8 mouse cellular contexts compared by ENCODE assay signal in genomic region chr1:64097640-64098287, GRCm38 (mm10). TPM values are rescaled to one million over a fixed set of nuclear protein-coding genes. Genes with fewer than 3 reads are reported as not detected.
DNase-seq lines count a peak whose midpoint lies in the region; ATAC-seq lines count a peak whose summit lies in the region.

No protein-coding gene starts in this region.

- ATAC-seq in heart, embryonic 15.5 days (replicated peaks; ENCODE audit: insufficient number of reproducible peaks, insufficient read depth, low FRiP score, low read depth): no peak
- ATAC-seq in midbrain, embryonic 16.5 days: no peak
- ATAC-seq in frontal cortex, adult (ENCODE audit: low TSS enrichment): no peak

- no peak overlapping the region for H3K4me3 ChIP-seq in heart, embryonic 15.5 days
- no peak overlapping the region for H3K4me3 ChIP-seq in midbrain, embryonic 16.5 days (ENCODE audit: low read depth, low read length)

- H3K4me2 ChIP-seq in heart, embryonic 15.5 days: 0 out of 2 replicates have a peak overlapping the region, but pooled peaks have one; percentile 0
- H3K4me2 ChIP-seq in midbrain, embryonic 16.5 days (ENCODE audit: low read length): no peak overlapping the region

- DNase-seq in kidney, adult 11 months: peak; percentile 39
- no peak for DNase-seq in kidney, adult 8-10 months
- peak; percentile 62 for DNase-seq in kidney, postnatal 10 days
- DNase-seq in natural killer cell, adult 2 months (ENCODE audit: low spot score in 2 of 2): no peak
- no peak for DNase-seq in urinary bladder, postnatal 25 days (ENCODE audit: low spot score)

- H3K27ac ChIP-seq in heart, embryonic 15.5 days: peak overlapping the region; percentile 41
- peak overlapping the region; percentile 22; the same call in 1 of the 2 replicates for H3K27ac ChIP-seq in midbrain, embryonic 16.5 days (ENCODE audit: low read length)

- H3K36me3 ChIP-seq in heart, embryonic 15.5 days: no peaks in the 10 kb centered on the region
- no peaks in the 10 kb centered on the region for H3K36me3 ChIP-seq in midbrain, embryonic 16.5 days (ENCODE audit: control insufficient read depth, insufficient read depth, low read length)

- H3K4me1 ChIP-seq in heart, embryonic 15.5 days (replicated peaks): peaks cover 27% of the 10 kb centered on the region
- H3K4me1 ChIP-seq in midbrain, embryonic 16.5 days (ENCODE audit: control insufficient read depth, insufficient read depth, low read length): peaks cover 25% of the 10 kb centered on the region

- no peaks in the 10 kb centered on the region for H3K27me3 ChIP-seq in heart, embryonic 15.5 days
- no peaks in the 10 kb centered on the region for H3K27me3 ChIP-seq in midbrain, embryonic 16.5 days (ENCODE audit: control insufficient read depth, insufficient read depth, low read depth, low read length)

- WGBS in heart, embryonic 15.5 days: 64% methylated on average over 6 of the region's 6 CpGs
- 65% methylated on average over 6 of the region's 6 CpGs for WGBS in midbrain, embryonic 16.5 days

- no peak overlapping the region for H3K9ac ChIP-seq in heart, embryonic 15.5 days
- H3K9ac ChIP-seq in midbrain, embryonic 16.5 days (ENCODE audit: low read depth, low read length): no peak overlapping the region; the same call in 1 of the 2 replicates

- H3K9me3 ChIP-seq in heart, embryonic 15.5 days (replicated peaks): no peaks in the 10 kb centered on the region
- no peaks in the 10 kb centered on the region for H3K9me3 ChIP-seq in midbrain, embryonic 16.5 days (replicated peaks; ENCODE audit: control insufficient read depth, low read length, poor library complexity, severe bottlenecking)

RNA-seq across cellular contexts. Expression of gene Klf7, which starts 24.3 kb away (rescaled TPM):
- polyA plus RNA-seq in heart, embryonic 15.5 days (2015; fragmentation: Nextera tagmentation; extraction: Ambion mirVana): 18.9 and 19.5 TPM in 2 replicates
- 130 and 135 TPM in 2 replicates for polyA plus RNA-seq in midbrain, embryonic 16.5 days (2015; fragmentation: Nextera tagmentation; extraction: Ambion mirVana)

Comparison
In these comparisons a context has a peak if more than half of its experiments do, and no peak if none do; other contexts are left out.
1. DNase-seq: peak in kidney, adult 11 months (single experiment) and kidney, postnatal 10 days (single experiment); none in kidney, adult 8-10 months (0 of 2), natural killer cell, adult 2 months (0 of 2) and urinary bladder, postnatal 25 days (single experiment).